Mouse (Mus musculus): ENCODE data around the gene Ctnnd2. TPM values are rescaled to one million over a fixed set of nuclear protein-coding genes. Genes with fewer than 3 reads are reported as not detected.

Ctnnd2 gene
- polyA plus RNA-seq, 1 experiment = not detected

GRCm38 (mm10) chr15:30513122-30513521, 340.7 kb downstream of the Ctnnd2 start:
- TF ChIP-seq GATA1 (IDR thresholded peaks at IDR 0.05; ENCODE audit: low read length) = no peak

- TF ChIP-seq GATA1 (IDR thresholded peaks at IDR 0.05; ENCODE audit: low read length) = no peak
Observed at GRCm38 (mm10) chr15:30515425-30515824, 343.0 kb downstream of the Ctnnd2 start.

- no peak for TF ChIP-seq GATA1 (IDR thresholded peaks at IDR 0.05; ENCODE audit: low read length)
Observed at GRCm38 (mm10) chr15:30541459-30541858, 369.1 kb downstream of the Ctnnd2 start.

GRCm38 (mm10) chr15:30548263-30548662, 375.9 kb downstream of the Ctnnd2 start:
- no peak for TF ChIP-seq GATA1 (IDR thresholded peaks at IDR 0.05; ENCODE audit: low read length)

- no peak for TF ChIP-seq GATA1 (IDR thresholded peaks at IDR 0.05; ENCODE audit: low read length)
Observed at GRCm38 (mm10) chr15:30550956-30551355, 378.6 kb downstream of the Ctnnd2 start.

- TF ChIP-seq GATA1 (IDR thresholded peaks at IDR 0.05; ENCODE audit: low read length) = no peak
Observed at GRCm38 (mm10) chr15:30553910-30554406, 381.6 kb downstream of the Ctnnd2 start.

- no peak for TF ChIP-seq GATA1 (IDR thresholded peaks at IDR 0.05; ENCODE audit: low read length)
Observed at GRCm38 (mm10) chr15:30555787-30556186, 383.4 kb downstream of the Ctnnd2 start.

GRCm38 (mm10) chr15:30562375-30562774, 390.0 kb downstream of the Ctnnd2 start:
- no peak for TF ChIP-seq GATA1 (IDR thresholded peaks at IDR 0.05; ENCODE audit: low read length)

- TF ChIP-seq GATA1 (IDR thresholded peaks at IDR 0.05; ENCODE audit: low read length) = no peak
Observed at GRCm38 (mm10) chr15:30564594-30564993, 392.2 kb downstream of the Ctnnd2 start.

GRCm38 (mm10) chr15:30570254-30570800, 397.9 kb downstream of the Ctnnd2 start:
- TF ChIP-seq GATA1 (IDR thresholded peaks at IDR 0.05; ENCODE audit: low read length) = no peak

- no peak for TF ChIP-seq GATA1 (IDR thresholded peaks at IDR 0.05; ENCODE audit: low read length)
Observed at GRCm38 (mm10) chr15:30587446-30587845, 415.1 kb downstream of the Ctnnd2 start.

- no peak for TF ChIP-seq GATA1 (IDR thresholded peaks at IDR 0.05; ENCODE audit: low read length)
Observed at GRCm38 (mm10) chr15:30590865-30591264, 418.5 kb downstream of the Ctnnd2 start.

- TF ChIP-seq GATA1 (IDR thresholded peaks at IDR 0.05; ENCODE audit: low read length) = no peak
Observed at GRCm38 (mm10) chr15:30595507-30595906, 423.1 kb downstream of the Ctnnd2 start.

GRCm38 (mm10) chr15:30610613-30611012, 438.2 kb downstream of the Ctnnd2 start:
- TF ChIP-seq GATA1 (IDR thresholded peaks at IDR 0.05; ENCODE audit: low read length) = no peak

- TF ChIP-seq GATA1 (IDR thresholded peaks at IDR 0.05; ENCODE audit: low read length) = no peak
Observed at GRCm38 (mm10) chr15:30615451-30615850, 443.1 kb downstream of the Ctnnd2 start.

- TF ChIP-seq GATA1 (IDR thresholded peaks at IDR 0.05; ENCODE audit: low read length) = no peak
Observed at GRCm38 (mm10) chr15:30616861-30617260, 444.5 kb downstream of the Ctnnd2 start.

- TF ChIP-seq GATA1 (IDR thresholded peaks at IDR 0.05; ENCODE audit: low read length) = no peak
Observed at GRCm38 (mm10) chr15:30617932-30618331, 445.5 kb downstream of the Ctnnd2 start.

GRCm38 (mm10) chr15:30628524-30628923, 456.1 kb downstream of the Ctnnd2 start:
- no peak for TF ChIP-seq GATA1 (IDR thresholded peaks at IDR 0.05; ENCODE audit: low read length)

All from G1E-ER4 (cell line).